Mouse (Mus musculus) small intestine, adult 2 months (tissue): ENCODE results near the gene Lrfn3. TPM values are rescaled to one million over a fixed set of nuclear protein-coding genes. Genes with fewer than 3 reads are reported as not detected.
A peak's percentile ranks its signal among the peaks of the same experiment; 100 is the strongest.

Source experiments
- H3K27ac ChIP-seq: fragments of 200-500 bp; 2 replicates; pipeline ENCODE4 v1.5.1; 2012; ENCODE audit warnings: low read depth, low read length, control low read depth, inconsistent platforms; ENCODE audit not compliant: insufficient read depth
- H3K27me3 ChIP-seq: fragments of 200-500 bp; 2 replicates; pipeline ENCODE4 v1.6.1; 2012; ENCODE audit warnings: mild to moderate bottlenecking, moderate library complexity, low read length, inconsistent platforms; ENCODE audit not compliant: control insufficient read depth, insufficient read depth
- H3K36me3 ChIP-seq: fragments of 200-500 bp; 2 replicates; pipeline ENCODE4 v1.6.1; 2012; ENCODE audit warnings: mild to moderate bottlenecking, low read length, control low read depth, inconsistent platforms; ENCODE audit not compliant: control insufficient read depth, insufficient read depth
- H3K4me1 ChIP-seq: fragments of 200-500 bp; 2 replicates; pipeline ENCODE4 v1.6.1; 2012; ENCODE audit warnings: low read length, inconsistent platforms, mixed read lengths; ENCODE audit not compliant: control insufficient read depth, insufficient read depth, insufficient read length
- H3K4me3 ChIP-seq: fragments of 200-500 bp; 2 replicates; pipeline ENCODE4 v1.5.1; 2012; ENCODE audit warnings: low read depth, mild to moderate bottlenecking, control low read depth, inconsistent platforms, low read length, moderate library complexity
- CTCF ChIP-seq: fragments of 200-500 bp; IDR thresholded peaks from 2 replicates; pipeline ENCODE4 v1.5.1; 2012; ENCODE audit warnings: low read depth, mild to moderate bottlenecking, control low read depth, inconsistent platforms, low read length, moderate library complexity, mixed read lengths; ENCODE audit not compliant: insufficient replicate concordance, insufficient read length; ENCODE audit errors: extremely low read depth
- POLR2A ChIP-seq: fragments of 200-500 bp; IDR thresholded peaks from 2 replicates; pipeline ENCODE4 v1.6.1; 2012; ENCODE audit warnings: low read depth, mild to moderate bottlenecking, control low read depth, inconsistent platforms, low read length, moderate library complexity
- WGBS: fragments of 180-500 bp; shearing (Covaris S2); methylation state at CpG from one replicate; pipeline ENCODE4 v1.1.7; 2018; 5-methylcytosine and 5-hydroxymethylcytosine counted together
- polyA plus RNA-seq: library from polyadenylated mRNA; depleted of rRNA; stranded (reverse); fragments of >200 nt; gene quantifications from 2 replicates; pipeline ENCODE4 v1.2.3, GENCODE M21; 2012; rRNA removed

Gene Lrfn3
- polyA plus RNA-seq, 1 experiment, result 28.1 TPM

GRCm38 (mm10) chr7:30314721-30315155, 47.8 kb downstream of the Lrfn3 start, which contains the start of gene Syne4:
Syne4 (plus strand) TSS chr7:30314807.
- no peak for TF ChIP-seq CTCF
- TF ChIP-seq POLR2A, result no peak
- peaks cover 5% of the 10 kb centered on the region; the same call in 1 of the 2 replicates for H3K4me1 ChIP-seq
- WGBS, result 16% methylated on average over 9 of the region's 9 CpGs
- H3K36me3 ChIP-seq, result peaks cover 4% of the 10 kb centered on the region; the same call in 1 of the 2 replicates
- no peak within 1 kb of the TSS for H3K27ac ChIP-seq
- H3K4me3 ChIP-seq, result peak within 1 kb of the TSS; percentile 46
- no peaks in the 10 kb centered on the region for H3K27me3 ChIP-seq

GRCm38 (mm10) chr7:30313666-30314320, 48.8 kb downstream of the Lrfn3 start:
- 77% methylated on average over 27 of the region's 27 CpGs for WGBS
- H3K36me3 ChIP-seq, result peaks cover 4% of the 10 kb centered on the region; the same call in 1 of the 2 replicates
- peaks cover 11% of the 10 kb centered on the region for H3K4me1 ChIP-seq
- no peak overlapping the region for H3K27ac ChIP-seq
- TF ChIP-seq CTCF (no peak), POLR2A (no peak)
- H3K27me3 ChIP-seq, result no peaks in the 10 kb centered on the region
- no peak overlapping the region for H3K4me3 ChIP-seq

- Histone ChIP-seq H3K4me3 (no peak overlapping the region), H3K27me3 (no peaks in the 10 kb centered on the region), H3K27ac (no peak overlapping the region), H3K4me1 (peaks cover 15% of the 10 kb centered on the region), H3K36me3 (peaks cover 4% of the 10 kb centered on the region; the same call in 1 of the 2 replicates)
- no peak for TF ChIP-seq CTCF
- TF ChIP-seq POLR2A, result no peak
- WGBS, result 80% methylated on average over 12 of the region's 12 CpGs
Observed at GRCm38 (mm10) chr7:30310136-30310535, 52.4 kb downstream of the Lrfn3 start.

GRCm38 (mm10) chr7:30309395-30310129, 53.0 kb downstream of the Lrfn3 start:
- Histone ChIP-seq H3K4me3 (peak overlapping the region; percentile 78), H3K27me3 (no peaks in the 10 kb centered on the region), H3K27ac (no peak overlapping the region), H3K4me1 (peaks cover 15% of the 10 kb centered on the region), H3K36me3 (peaks cover 4% of the 10 kb centered on the region; the same call in 1 of the 2 replicates)
- TF ChIP-seq CTCF (no peak), POLR2A (no peak)
- WGBS, result 51% methylated on average over 15 of the region's 15 CpGs

GRCm38 (mm10) chr7:30308076-30309005, 54.2 kb downstream of the Lrfn3 start, which contains the start of gene Alkbh6:
Alkbh6 (plus strand) TSS chr7:30308717.
- H3K4me1 ChIP-seq, result peaks cover 13% of the 10 kb centered on the region
- H3K4me3 ChIP-seq, result peak within 1 kb of the TSS; percentile 78
- peak; percentile 14; the same call in 1 of the 2 replicates for TF ChIP-seq CTCF
- TF ChIP-seq POLR2A, result peak; percentile 58; the same call in 1 of the 2 replicates
- 6% methylated on average over 27 of the region's 27 CpGs for WGBS
- peak within 1 kb of the TSS; percentile 31 for H3K27ac ChIP-seq
- no peaks in the 10 kb centered on the region for H3K27me3 ChIP-seq
- peaks cover 4% of the 10 kb centered on the region; the same call in 1 of the 2 replicates for H3K36me3 ChIP-seq

GRCm38 (mm10) chr7:30306083-30306779, 56.3 kb downstream of the Lrfn3 start:
- TF ChIP-seq POLR2A (no peak), CTCF (no peak)
- 82% methylated on average over 16 of the region's 16 CpGs for WGBS
- Histone ChIP-seq H3K27ac (no peak overlapping the region), H3K27me3 (no peaks in the 10 kb centered on the region), H3K4me3 (no peak overlapping the region), H3K36me3 (no peaks in the 10 kb centered on the region), H3K4me1 (peaks cover 13% of the 10 kb centered on the region)

Other genes with a start within 250 kb of the Lrfn3 start
- 0.06 and 0.19 TPM in 2 replicates for gene Zfp382, start 240.8 kb downstream of the Lrfn3 start, polyA plus RNA-seq
- 2.6 and 3.0 TPM in 2 replicates for gene Zfp146, start 193.0 kb downstream of the Lrfn3 start, polyA plus RNA-seq
- 47.5 and 165 TPM in 2 replicates for gene Cox7a1, start 178.6 kb downstream of the Lrfn3 start, polyA plus RNA-seq
- 351 and 819 TPM in 2 replicates for gene Capns1, start 164.0 kb downstream of the Lrfn3 start, polyA plus RNA-seq
- gene Polr2i, start 130.8 kb downstream of the Lrfn3 start, polyA plus RNA-seq, result 59.2 and 86.9 TPM in 2 replicates
- gene Tbcb, start 130.5 kb downstream of the Lrfn3 start, polyA plus RNA-seq, result 24.6 and 45.2 TPM in 2 replicates
- 0.15 TPM in 1 of 2 replicates, not detected in the other for gene Ovol3, start 127.0 kb downstream of the Lrfn3 start, polyA plus RNA-seq
- gene Thap8, start 82.7 kb downstream of the Lrfn3 start, polyA plus RNA-seq, result 0.16 TPM in 1 of 2 replicates, not detected in the other
- gene Wdr62, start 82.4 kb downstream of the Lrfn3 start, polyA plus RNA-seq, result 6.5 and 15.9 TPM in 2 replicates
- 6.4 and 9.0 TPM in 2 replicates for gene Clip3, start 71.0 kb downstream of the Lrfn3 start, polyA plus RNA-seq
- 86.9 and 141 TPM in 2 replicates for gene Alkbh6, start 54.1 kb downstream of the Lrfn3 start, polyA plus RNA-seq
- 13.5 and 30.5 TPM in 2 replicates for gene Syne4, start 48.0 kb downstream of the Lrfn3 start, polyA plus RNA-seq
- 0.36 and 0.63 TPM in 2 replicates for gene E130208F15Rik, start 41.0 kb downstream of the Lrfn3 start, polyA plus RNA-seq
- gene Sdhaf1, start 38.9 kb downstream of the Lrfn3 start, polyA plus RNA-seq, result 15.2 and 23.4 TPM in 2 replicates
- gene Tyrobp, start 51.0 kb upstream of the Lrfn3 start, polyA plus RNA-seq, result 101 and 135 TPM in 2 replicates
- 33.7 and 56.1 TPM in 2 replicates for gene Hcst, start 57.1 kb upstream of the Lrfn3 start, polyA plus RNA-seq
- 5.0 and 9.2 TPM in 2 replicates for gene Nfkbid, start 59.0 kb upstream of the Lrfn3 start, polyA plus RNA-seq
- gene Aplp1, start 82.8 kb upstream of the Lrfn3 start, polyA plus RNA-seq, result 32.1 and 193 TPM in 2 replicates
- 0.18 and 0.27 TPM in 2 replicates for gene Kirrel2, start 94.9 kb upstream of the Lrfn3 start, polyA plus RNA-seq
- 0.14 and 7.6 TPM in 2 replicates for gene Nphs1, start 95.5 kb upstream of the Lrfn3 start, polyA plus RNA-seq
- 0.67 and 19.4 TPM in 2 replicates for gene Prodh2, start 130.8 kb upstream of the Lrfn3 start, polyA plus RNA-seq
- gene Arhgap33, start 172.3 kb upstream of the Lrfn3 start, polyA plus RNA-seq, result 8.7 and 12.0 TPM in 2 replicates
- gene Hspb6, start 189.4 kb upstream of the Lrfn3 start, polyA plus RNA-seq, result 47.7 and 52.8 TPM in 2 replicates
- 3.9 and 5.4 TPM in 2 replicates for gene Proser3, start 189.5 kb upstream of the Lrfn3 start, polyA plus RNA-seq
- gene Lin37, start 197.1 kb upstream of the Lrfn3 start, polyA plus RNA-seq, result 23.7 and 37.9 TPM in 2 replicates
- gene U2af1l4, start 200.5 kb upstream of the Lrfn3 start, polyA plus RNA-seq, result 26.6 and 46.5 TPM in 2 replicates
- gene Gm49396, start 200.6 kb upstream of the Lrfn3 start, polyA plus RNA-seq, result 1.2 and 1.6 TPM in 2 replicates
- gene Psenen, start 200.9 kb upstream of the Lrfn3 start, polyA plus RNA-seq, result 69.3 and 131 TPM in 2 replicates
- 7.3 and 11.4 TPM in 2 replicates for gene Igflr1, start 202.7 kb upstream of the Lrfn3 start, polyA plus RNA-seq
- 21.4 and 38.1 TPM in 2 replicates for gene Kmt2b, start 226.0 kb upstream of the Lrfn3 start, polyA plus RNA-seq
- 0.52 and 1.6 TPM in 2 replicates for gene Zbtb32, start 236.1 kb upstream of the Lrfn3 start, polyA plus RNA-seq